Mouse (Mus musculus) neural tube, embryonic 11.5 days (tissue): ENCODE results near the gene Eif5b. TPM values are rescaled to one million over a fixed set of nuclear protein-coding genes. Genes with fewer than 3 reads are reported as not detected.
"Not testable (repeated sequence)": the region's sequence is repeated elsewhere in the genome, so short reads cannot be mapped to it uniquely, and the experiment has no call there.

Experiments used
- ATAC-seq: fragments of 200-750 bp; cut with Nextera tagmentation; 2 replicates; pipeline ENCODE4 v1.8.0; 2017; ENCODE audit warnings: moderate number of reproducible peaks, mild to moderate bottlenecking, moderate TSS enrichment, moderate library complexity; ENCODE audit not compliant: insufficient read depth, low FRiP score, low TSS enrichment
- DNase-seq: peaks from one replicate; pipeline ENCODE4 v3.0.0-alpha.2; 2015; ENCODE audit warnings: low spot score
- H3K27ac ChIP-seq: fragments of 300-500 bp; sonication (generic); 2 replicates; pipeline ENCODE4 v1.5.1; 2014; ENCODE audit warnings: low read depth, mild to moderate bottlenecking, low read length
- H3K27me3 ChIP-seq: fragments of 300-500 bp; sonication (generic); 2 replicates; pipeline ENCODE4 v1.6.1; 2014; ENCODE audit warnings: mild to moderate bottlenecking, low read length, mixed read lengths; ENCODE audit not compliant: control insufficient read depth, insufficient read depth
- H3K36me3 ChIP-seq: fragments of 300-500 bp; sonication (generic); 2 replicates; pipeline ENCODE4 v1.6.1; 2014; ENCODE audit warnings: mild to moderate bottlenecking, low read length, moderate library complexity, mixed read lengths; ENCODE audit not compliant: control insufficient read depth, insufficient read depth
- H3K4me1 ChIP-seq: fragments of 300-500 bp; sonication (generic); 2 replicates; pipeline ENCODE4 v1.6.1; 2014; ENCODE audit warnings: low read length, mixed read lengths; ENCODE audit not compliant: control insufficient read depth, insufficient read depth
- H3K4me2 ChIP-seq: fragments of 300-500 bp; sonication (generic); 2 replicates; pipeline ENCODE4 v1.6.1; 2014; ENCODE audit warnings: low read depth, mild to moderate bottlenecking, moderate library complexity
- H3K4me3 ChIP-seq: fragments of 300-500 bp; sonication (generic); 2 replicates; pipeline ENCODE4 v1.5.1; 2014; ENCODE audit warnings: low read depth, low read length
- H3K9ac ChIP-seq: fragments of 300-500 bp; sonication (generic); 2 replicates; pipeline ENCODE4 v1.6.1; 2014; ENCODE audit warnings: mild to moderate bottlenecking, low read length
- H3K9me3 ChIP-seq: fragments of 300-500 bp; sonication (generic); 2 replicates; pipeline ENCODE4 v1.6.1; 2016; ENCODE audit warnings: low read length; ENCODE audit not compliant: control insufficient read depth
- WGBS: fragments of 180-500 bp; shearing (Covaris S2); extraction: QIAGEN DNeasy Blood & Tissue Kit; methylation state at CpG from one replicate; pipeline ENCODE4 v1.1.7; 2014; 5-methylcytosine and 5-hydroxymethylcytosine counted together
- polyA plus RNA-seq: library from polyadenylated mRNA; unstranded; fragments of >200 nt; fragmentation: Nextera tagmentation; extraction: Ambion mirVana; gene quantifications from 2 replicates; pipeline ENCODE4 v1.2.1, GENCODE M21; 2014

Eif5b gene
- polyA plus RNA-seq, 1 experiment from 2014 or later: 26.9 TPM

DNA sequence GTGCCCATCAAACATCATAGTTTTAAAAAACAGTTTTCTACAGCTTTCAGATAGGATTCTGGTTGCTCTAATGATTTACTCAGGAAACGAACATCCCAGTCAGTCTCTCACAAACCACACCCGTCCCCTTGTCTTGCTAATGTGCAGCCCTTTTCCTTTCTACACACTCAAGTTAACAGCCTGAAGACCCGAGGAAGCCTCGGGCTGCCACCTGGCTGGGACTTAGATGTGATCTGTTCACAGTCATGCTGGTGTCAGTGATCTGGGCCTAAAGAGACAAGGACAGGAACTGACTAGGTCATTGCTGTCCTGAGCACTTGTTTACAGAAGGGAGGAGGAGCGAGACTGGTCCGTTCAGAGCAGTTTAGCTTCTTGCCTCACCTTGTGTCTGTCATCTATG lies 60.6 kb downstream of the Eif5b start:
- ATAC-seq (no peak), DNase-seq (no peak)
- Histone ChIP-seq H3K9me3 (no peaks in the 10 kb centered on the region), H3K4me3 (no peak overlapping the region), H3K27ac (no peak overlapping the region), H3K9ac (no peak overlapping the region), H3K27me3 (no peaks in the 10 kb centered on the region), H3K4me2 (no peak overlapping the region), H3K4me1 (no peaks in the 10 kb centered on the region), H3K36me3 (peaks cover 21% of the 10 kb centered on the region; the same call in 1 of the 2 replicates)
- 80% methylated on average over 6 of the region's 6 CpGs for WGBS

DNA sequence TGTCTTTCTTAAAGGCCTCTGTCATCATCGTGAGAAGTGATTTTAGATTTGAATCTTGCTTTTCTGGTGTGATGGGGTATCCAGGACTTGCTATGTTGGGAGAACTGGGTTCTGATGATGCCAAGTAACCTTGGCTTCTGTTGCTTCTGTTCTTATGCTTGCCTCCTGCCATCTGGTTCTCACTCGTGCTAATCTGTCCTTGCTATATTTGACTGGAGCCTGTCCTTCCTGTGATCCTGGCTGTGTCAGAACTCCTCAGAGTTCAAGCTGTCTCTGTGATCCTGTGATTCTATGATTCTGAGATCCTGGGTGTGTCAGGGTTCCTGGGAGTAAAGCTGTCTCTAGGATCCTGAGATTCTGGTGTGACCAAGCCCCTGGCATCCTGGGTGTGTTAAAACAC lies 64.3 kb downstream of the Eif5b start:
- not testable (repeated sequence) for H3K27me3 ChIP-seq, DNase-seq, ATAC-seq, H3K9ac ChIP-seq, H3K4me3 ChIP-seq, H3K27ac ChIP-seq, H3K4me2 ChIP-seq, H3K9me3 ChIP-seq, H3K4me1 ChIP-seq
- peaks cover 14% of the 10 kb centered on the region for H3K36me3 ChIP-seq
- WGBS: 92% methylated on average over 2 of the region's 2 CpGs

DNA sequence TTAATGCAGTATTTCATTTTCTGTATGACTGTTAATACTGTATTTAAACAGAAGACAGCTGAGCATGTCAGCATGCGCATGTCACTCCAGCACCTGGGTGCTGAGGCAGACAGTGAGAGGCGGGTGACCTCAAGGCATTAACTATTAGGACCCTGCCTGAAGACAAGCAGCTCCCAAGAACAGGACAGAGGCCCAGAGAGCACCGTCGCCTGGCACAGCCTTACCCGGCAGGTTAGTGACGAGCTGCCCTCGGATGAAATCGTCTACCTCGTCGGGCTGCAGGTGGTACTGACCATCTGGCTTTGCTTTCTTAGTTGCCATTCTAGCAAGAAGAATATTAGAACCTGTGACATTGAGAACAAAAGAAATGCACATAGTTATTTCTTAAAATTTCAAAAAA lies 69.5 kb downstream of the Eif5b start:
- Histone ChIP-seq H3K9ac (no peak overlapping the region), H3K9me3 (no peaks in the 10 kb centered on the region), H3K4me2 (no peak overlapping the region), H3K27me3 (no peaks in the 10 kb centered on the region), H3K4me3 (no peak overlapping the region), H3K27ac (no peak overlapping the region), H3K36me3 (peaks cover 12% of the 10 kb centered on the region), H3K4me1 (no peaks in the 10 kb centered on the region)
- DNase-seq (no peak), ATAC-seq (no peak)
- 96% methylated on average over 10 of the region's 10 CpGs for WGBS

DNA sequence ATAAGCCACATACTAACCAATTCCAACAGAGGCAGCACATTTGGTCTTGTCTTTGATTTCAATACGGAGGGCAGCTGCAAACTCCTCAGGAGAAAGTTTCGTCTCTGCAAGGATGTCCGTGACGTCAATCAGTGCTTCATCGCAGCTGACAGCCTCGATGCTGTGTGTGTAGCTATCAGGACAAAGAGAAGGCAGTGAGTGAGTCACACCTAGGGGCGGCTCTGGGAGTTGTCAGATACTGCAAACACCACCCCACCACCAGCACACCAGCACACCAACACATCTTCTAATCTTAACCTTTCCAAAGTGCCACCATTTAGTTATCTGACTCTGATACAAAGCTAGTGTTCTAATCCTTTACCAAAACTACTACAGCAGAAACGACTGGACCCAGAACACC lies 73.5 kb downstream of the Eif5b start:
- H3K36me3 ChIP-seq: peaks cover 5% of the 10 kb centered on the region
- no peak overlapping the region for H3K4me3 ChIP-seq
- no peaks in the 10 kb centered on the region for H3K9me3 ChIP-seq
- no peak for DNase-seq
- ATAC-seq: no peak
- H3K9ac ChIP-seq: no peak overlapping the region
- no peak overlapping the region for H3K4me2 ChIP-seq
- no peak overlapping the region for H3K27ac ChIP-seq
- H3K27me3 ChIP-seq: no peaks in the 10 kb centered on the region
- H3K4me1 ChIP-seq: no peaks in the 10 kb centered on the region
- WGBS: 93% methylated on average over 8 of the region's 8 CpGs

DNA sequence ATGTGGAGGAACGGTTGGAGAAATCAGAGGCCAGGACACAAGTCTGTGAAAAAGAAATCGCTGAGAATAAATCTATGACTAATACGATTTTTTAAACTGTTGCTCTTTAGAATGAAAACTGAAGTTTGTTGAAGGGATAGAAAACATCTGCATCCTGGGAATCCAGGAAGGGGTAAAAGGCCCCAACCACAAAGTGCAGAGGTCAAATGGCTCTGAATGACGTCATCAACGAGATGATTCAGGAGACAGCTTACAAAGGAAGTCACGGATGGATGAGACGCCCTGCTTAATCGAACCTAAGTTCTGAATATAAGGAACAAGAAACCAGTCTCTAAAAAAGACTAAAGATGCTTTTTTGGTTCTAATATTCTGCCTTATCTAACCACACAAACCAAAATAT lies 83.5 kb downstream of the Eif5b start:
- Histone ChIP-seq H3K9me3 (no peaks in the 10 kb centered on the region), H3K4me2 (no peak overlapping the region), H3K36me3 (no peaks in the 10 kb centered on the region; the same call in none of the 2 replicates), H3K27ac (no peak overlapping the region), H3K4me1 (no peaks in the 10 kb centered on the region), H3K4me3 (no peak overlapping the region), H3K27me3 (no peaks in the 10 kb centered on the region), H3K9ac (no peak overlapping the region)
- WGBS: 79% methylated on average over 8 of the region's 8 CpGs
- no peak for DNase-seq
- no peak for ATAC-seq

DNA sequence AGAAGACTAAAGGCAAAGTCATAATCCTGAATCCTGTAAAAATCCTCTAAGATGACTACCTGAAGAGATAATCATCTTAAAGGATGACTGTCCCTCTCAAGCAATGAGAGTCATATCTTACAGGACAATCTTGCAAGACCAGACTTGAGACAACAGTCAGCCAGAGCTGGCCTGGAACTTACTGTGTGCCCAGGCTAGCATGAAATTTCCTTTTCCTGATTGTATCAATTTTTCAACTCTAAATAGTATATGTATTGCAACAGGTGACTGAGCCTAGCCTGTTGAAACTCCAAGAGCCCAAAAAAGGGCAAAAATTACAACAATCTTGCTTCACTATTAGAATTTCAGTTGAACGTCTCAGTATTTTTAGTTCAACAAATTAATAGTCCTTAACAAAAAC lies 105.4 kb downstream of the Eif5b start:
- Histone ChIP-seq H3K27me3 (no peaks in the 10 kb centered on the region), H3K27ac (no peak overlapping the region), H3K4me1 (no peaks in the 10 kb centered on the region), H3K4me3 (no peak overlapping the region), H3K9me3 (no peaks in the 10 kb centered on the region), H3K36me3 (0 out of 2 replicates have a peak, but pooled peaks cover 3% of the 10 kb centered on the region), H3K9ac (no peak overlapping the region), H3K4me2 (no peak overlapping the region)
- DNase-seq (no peak), ATAC-seq (no peak)
- 93% methylated on average over 1 of the region's 1 CpGs for WGBS

DNA sequence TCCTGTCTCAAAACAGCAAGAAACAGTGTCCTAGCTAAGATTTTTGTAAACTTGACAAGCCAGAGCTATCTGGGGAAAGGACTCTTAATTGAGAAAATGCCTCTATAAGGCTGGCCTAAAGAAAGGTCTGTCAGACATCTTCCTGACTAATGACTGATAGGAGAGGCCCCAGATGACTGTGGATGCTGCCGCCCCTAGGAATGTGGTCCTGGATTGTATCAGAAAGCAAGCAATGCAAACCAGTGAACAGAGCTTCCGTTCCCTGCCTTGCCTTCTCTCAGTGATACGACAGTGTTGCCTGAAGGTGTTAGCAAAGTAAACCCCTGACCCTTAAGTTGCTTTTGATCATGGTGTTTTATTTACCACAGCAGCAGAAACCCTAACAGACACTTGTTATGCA lies 106.0 kb downstream of the Eif5b start:
- Histone ChIP-seq H3K9me3 (no peaks in the 10 kb centered on the region), H3K27ac (no peak overlapping the region), H3K4me3 (no peak overlapping the region), H3K36me3 (0 out of 2 replicates have a peak, but pooled peaks cover 3% of the 10 kb centered on the region), H3K9ac (no peak overlapping the region), H3K4me1 (no peaks in the 10 kb centered on the region), H3K4me2 (no peak overlapping the region), H3K27me3 (no peaks in the 10 kb centered on the region)
- ATAC-seq (no peak), DNase-seq (no peak)
- 68% methylated on average over 3 of the region's 3 CpGs for WGBS

Other genes starting within 250 kb of the Eif5b start
- 15.8 and 16.7 TPM in 2 replicates for gene Tsga10, start 131.6 kb upstream of the Eif5b start, polyA plus RNA-seq
- 7.6 and 7.8 TPM in 2 replicates for gene Lipt1, start 126.3 kb upstream of the Eif5b start, polyA plus RNA-seq
- 23.4 and 23.9 TPM in 2 replicates for gene Mitd1, start 107.6 kb upstream of the Eif5b start, polyA plus RNA-seq
- 219 and 231 TPM in 2 replicates for gene Mrpl30, start 107.5 kb upstream of the Eif5b start, polyA plus RNA-seq
- gene Lyg2, start 81.5 kb upstream of the Eif5b start, polyA plus RNA-seq: not detected in 2 replicates
- gene Lyg1, start 40.3 kb upstream of the Eif5b start, polyA plus RNA-seq: not detected in 2 replicates
- 158 and 164 TPM in 2 replicates for gene Txndc9, start 117 bp upstream of the Eif5b start, polyA plus RNA-seq
- gene Rev1, start 131.8 kb downstream of the Eif5b start, polyA plus RNA-seq: 25.7 and 26.6 TPM in 2 replicates